Mouse (Mus musculus) forebrain, embryonic 11.5 days (tissue): ENCODE measurements around the gene Samm50. TPM values are rescaled to one million over a fixed set of nuclear protein-coding genes. Genes with fewer than 3 reads are reported as not detected.
A peak's percentile ranks its signal among the peaks of the same experiment; 100 is the strongest.
"Not testable (repeated sequence)": the region's sequence is repeated elsewhere in the genome, so short reads cannot be mapped to it uniquely, and the experiment has no call there.

Experiments used
- ATAC-seq: fragments of 200-750 bp; cut with Nextera tagmentation; replicated peaks from 2 replicates; pipeline ENCODE4 v1.8.0; 2017; ENCODE audit warnings: moderate TSS enrichment; ENCODE audit not compliant: low FRiP score
- DNase-seq: peaks from one replicate; pipeline ENCODE4 v3.0.0-alpha.2; 2017; ENCODE audit warnings: low spot score
- H3K27ac ChIP-seq: fragments of 300-500 bp; sonication (generic); 2 replicates; pipeline ENCODE4 v1.5.1; 2014; ENCODE audit warnings: low read depth, low read length
- H3K27me3 ChIP-seq: fragments of 300-500 bp; sonication (generic); 2 replicates; pipeline ENCODE4 v1.6.1; 2014; ENCODE audit warnings: mild to moderate bottlenecking, low read length, mixed read lengths; ENCODE audit not compliant: control insufficient read depth, insufficient read depth
- H3K36me3 ChIP-seq: fragments of 300-500 bp; sonication (generic); 2 replicates; pipeline ENCODE4 v1.6.1; 2014; ENCODE audit warnings: mild to moderate bottlenecking, low read length, moderate library complexity, mixed read lengths; ENCODE audit not compliant: control insufficient read depth, insufficient read depth
- H3K4me1 ChIP-seq: fragments of 300-500 bp; sonication (generic); replicated peaks from 2 replicates; pipeline ENCODE4 v1.6.1; 2014; ENCODE audit warnings: low read length, mixed read lengths; ENCODE audit not compliant: control insufficient read depth, insufficient read depth
- H3K4me2 ChIP-seq: fragments of 300-500 bp; sonication (generic); 2 replicates; pipeline ENCODE4 v1.6.1; 2014; ENCODE audit warnings: low read depth, mild to moderate bottlenecking, low read length, moderate library complexity, mixed read lengths; ENCODE audit not compliant: severe bottlenecking
- H3K4me3 ChIP-seq: fragments of 300-500 bp; sonication (generic); 2 replicates; pipeline ENCODE4 v1.5.1; 2014; ENCODE audit warnings: low read depth, low read length
- H3K9ac ChIP-seq: fragments of 300-500 bp; sonication (generic); 2 replicates; pipeline ENCODE4 v1.6.1; 2014; ENCODE audit warnings: low read length
- H3K9me3 ChIP-seq: fragments of 300-500 bp; sonication (generic); 2 replicates; pipeline ENCODE4 v1.6.1; 2016; ENCODE audit warnings: low read length, mixed read lengths; ENCODE audit not compliant: control insufficient read depth
- WGBS: fragments of 180-500 bp; shearing (Covaris S2); extraction: QIAGEN DNeasy Blood & Tissue Kit; methylation state at CpG from one replicate; pipeline ENCODE4 v1.1.7; 2014; 5-methylcytosine and 5-hydroxymethylcytosine counted together
- polyA plus RNA-seq: library from polyadenylated mRNA; unstranded; fragments of >200 nt; fragmentation: Nextera tagmentation; extraction: Ambion mirVana; gene quantifications from 2 replicates; pipeline ENCODE4 v1.2.1, GENCODE M21; 2014

Samm50 gene
- 78.8 and 83.0 TPM in 2 replicates for polyA plus RNA-seq

GRCm38 (mm10) chr15:84192058-84192791, at the start of gene Samm50:
Samm50 (plus strand) TSS chr15:84192241.
- H3K4me3 ChIP-seq: peak within 1 kb of the TSS; percentile 95
- no peaks in the 10 kb centered on the region for H3K27me3 ChIP-seq
- no peaks in the 10 kb centered on the region for H3K36me3 ChIP-seq
- peak; percentile 94 for DNase-seq
- H3K9ac ChIP-seq: peak within 1 kb of the TSS; percentile 87
- WGBS: 5% methylated on average over 48 of the region's 48 CpGs
- H3K9me3 ChIP-seq: no peaks in the 10 kb centered on the region
- H3K4me1 ChIP-seq: 0 out of 2 replicates have a peak, but pooled peaks cover 3% of the 10 kb centered on the region
- ATAC-seq: peak; percentile 99
- peak within 1 kb of the TSS; percentile 68 for H3K4me2 ChIP-seq
- H3K27ac ChIP-seq: peak within 1 kb of the TSS; percentile 81

- no peak overlapping the region for H3K9ac ChIP-seq
- H3K36me3 ChIP-seq: no peaks in the 10 kb centered on the region
- 95% methylated on average over 2 of the region's 2 CpGs for WGBS
- no peak overlapping the region for H3K4me3 ChIP-seq
- DNase-seq (no peak), ATAC-seq (no peak)
- no peak overlapping the region for H3K27ac ChIP-seq
- no peaks in the 10 kb centered on the region for H3K9me3 ChIP-seq
- H3K4me2 ChIP-seq: no peak overlapping the region
- H3K4me1 ChIP-seq: no peaks in the 10 kb centered on the region
- H3K27me3 ChIP-seq: no peaks in the 10 kb centered on the region
These were observed 35.9 kb upstream of the Samm50 start for GRCm38 (mm10) chr15:84156158-84156557.

GRCm38 (mm10) chr15:84157530-84157929, 34.5 kb upstream of the Samm50 start:
- not testable (repeated sequence) for H3K27ac ChIP-seq, H3K9me3 ChIP-seq, H3K9ac ChIP-seq, H3K36me3 ChIP-seq, DNase-seq, ATAC-seq, H3K4me1 ChIP-seq, H3K4me3 ChIP-seq, H3K27me3 ChIP-seq, H3K4me2 ChIP-seq
- WGBS: 92% methylated on average over 6 of the region's 6 CpGs

GRCm38 (mm10) chr15:84161871-84162270, 30.2 kb upstream of the Samm50 start:
- Histone ChIP-seq H3K27me3 (no peaks in the 10 kb centered on the region), H3K9ac (no peak overlapping the region), H3K4me3 (no peak overlapping the region), H3K27ac (no peak overlapping the region), H3K4me2 (no peak overlapping the region), H3K36me3 (no peaks in the 10 kb centered on the region), H3K9me3 (no peaks in the 10 kb centered on the region), H3K4me1 (no peaks in the 10 kb centered on the region)
- ATAC-seq: no peak
- DNase-seq: no peak
- 86% methylated on average over 6 of the region's 6 CpGs for WGBS

GRCm38 (mm10) chr15:84166818-84167217, 25.2 kb upstream of the Samm50 start:
- Histone ChIP-seq H3K27ac (no peak overlapping the region), H3K9ac (no peak overlapping the region), H3K27me3 (peaks cover 6% of the 10 kb centered on the region; the same call in 1 of the 2 replicates), H3K36me3 (no peaks in the 10 kb centered on the region), H3K4me1 (peaks cover 9% of the 10 kb centered on the region), H3K4me2 (no peak overlapping the region), H3K4me3 (no peak overlapping the region), H3K9me3 (no peaks in the 10 kb centered on the region)
- ATAC-seq (no peak), DNase-seq (no peak)
- WGBS: 68% methylated on average over 6 of the region's 6 CpGs

GRCm38 (mm10) chr15:84167600-84167999, 24.4 kb upstream of the Samm50 start, which contains the start of gene Pnpla3:
Pnpla3 (plus strand) TSS chr15:84167837.
- Histone ChIP-seq H3K27ac (no peak within 1 kb of the TSS), H3K36me3 (no peaks in the 10 kb centered on the region), H3K4me1 (peaks cover 9% of the 10 kb centered on the region), H3K9ac (peak within 1 kb of the TSS; percentile 58), H3K27me3 (peaks cover 6% of the 10 kb centered on the region; the same call in 1 of the 2 replicates), H3K4me3 (peak within 1 kb of the TSS; percentile 46), H3K9me3 (no peaks in the 10 kb centered on the region), H3K4me2 (peak within 1 kb of the TSS; percentile 97)
- DNase-seq: peak; percentile 97
- WGBS: 0% methylated on average over 28 of the region's 28 CpGs
- peak; percentile 97 for ATAC-seq

- H3K4me1 ChIP-seq: peaks cover 9% of the 10 kb centered on the region
- H3K9ac ChIP-seq: peak overlapping the region; percentile 58
- peak overlapping the region; percentile 46 for H3K4me3 ChIP-seq
- peak; percentile 43 for ATAC-seq
- no peaks in the 10 kb centered on the region for H3K36me3 ChIP-seq
- H3K9me3 ChIP-seq: no peaks in the 10 kb centered on the region
- H3K4me2 ChIP-seq: peak overlapping the region; percentile 97
- 1% methylated on average over 28 of the region's 28 CpGs for WGBS
- DNase-seq: peak; percentile 57
- no peak overlapping the region for H3K27ac ChIP-seq
- H3K27me3 ChIP-seq: peaks cover 6% of the 10 kb centered on the region; the same call in 1 of the 2 replicates
These were observed 23.6 kb upstream of the Samm50 start for GRCm38 (mm10) chr15:84168170-84169161.

- Histone ChIP-seq H3K4me3 (no peak overlapping the region), H3K36me3 (no peaks in the 10 kb centered on the region), H3K9me3 (no peaks in the 10 kb centered on the region), H3K9ac (no peak overlapping the region), H3K27ac (no peak overlapping the region), H3K4me2 (no peak overlapping the region), H3K4me1 (peaks cover 9% of the 10 kb centered on the region), H3K27me3 (peaks cover 6% of the 10 kb centered on the region; the same call in 1 of the 2 replicates)
- no peak for ATAC-seq
- no peak for DNase-seq
- 67% methylated on average over 1 of the region's 1 CpGs for WGBS
These were observed 22.5 kb upstream of the Samm50 start for GRCm38 (mm10) chr15:84169511-84169910.
